Mouse (Mus musculus): ENCODE results near the gene Trabd2b. TPM values are rescaled to one million over a fixed set of nuclear protein-coding genes. Genes with fewer than 3 reads are reported as not detected.

The Trabd2b gene
- total and polyA plus RNA-seq, 2 experiments from 2014 or later: 0.63 to 0.71 TPM

DNA sequence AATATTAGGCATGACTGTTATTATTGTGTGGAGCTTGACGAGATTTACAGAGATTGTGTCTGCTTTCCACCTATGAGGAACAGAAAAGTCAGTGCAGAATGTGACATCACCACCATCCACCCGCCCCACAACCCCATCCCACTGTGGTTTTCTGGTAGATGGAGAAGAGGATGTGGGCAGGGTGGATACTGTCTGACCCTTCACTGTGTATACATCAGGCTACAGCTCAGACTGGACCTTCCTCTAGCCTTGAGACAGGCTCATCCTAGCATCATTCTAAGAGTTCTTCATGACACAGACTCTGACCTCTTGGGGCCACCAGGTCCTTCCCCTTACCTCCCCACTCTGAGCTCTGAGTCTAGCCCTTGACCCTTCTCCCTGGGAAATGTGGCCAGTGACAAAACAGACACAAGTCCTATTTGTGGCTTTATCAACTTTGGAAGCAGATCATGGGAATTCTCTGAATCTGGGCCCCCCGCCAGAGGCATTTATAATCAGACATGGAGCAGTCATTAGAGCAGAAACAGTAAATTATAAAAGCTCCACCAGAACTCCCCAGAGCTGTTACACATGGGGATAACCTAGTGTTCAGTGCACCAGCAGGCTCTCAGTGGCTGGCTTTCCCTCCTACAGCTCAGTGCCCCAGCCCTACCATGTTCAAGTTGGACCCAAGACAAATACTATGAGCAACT, 48.1 kb downstream of the Trabd2b start:
- H3K27me3 ChIP-seq (ENCODE audit: insufficient read depth, low read length): no peaks in the 10 kb centered on the region
- 0 out of 2 replicates have a peak, but pooled peaks have one; percentile 18 for ATAC-seq
- no peaks in the 10 kb centered on the region for H3K9me3 ChIP-seq (ENCODE audit: low read length)
- no peak for TF ChIP-seq CTCF (IDR thresholded peaks at IDR 0.05; ENCODE audit: low read depth)
- WGBS: 88% methylated on average over 3 of the region's 3 CpGs
- H3K4me1 ChIP-seq (ENCODE audit: insufficient read depth): no peaks in the 10 kb centered on the region
- DNase-seq: no peak
- H3K9ac ChIP-seq: no peak overlapping the region
- H3K4me2 ChIP-seq (ENCODE audit: low read depth): no peak overlapping the region
- H3K4me3 ChIP-seq (ENCODE audit: low read depth, low read length): no peak overlapping the region
- no peaks in the 10 kb centered on the region for H3K36me3 ChIP-seq (ENCODE audit: insufficient read depth)
- no peak overlapping the region for H3K27ac ChIP-seq (ENCODE audit: low read depth, low read length)

- TF ChIP-seq CTCF (IDR thresholded peaks at IDR 0.05; ENCODE audit: low read depth): no peak
- ATAC-seq (no peak), DNase-seq (no peak)
- WGBS: 91% methylated on average over 2 of the region's 2 CpGs
- no peaks in the 10 kb centered on the region for H3K27me3 ChIP-seq (ENCODE audit: insufficient read depth, low read length)
- no peak overlapping the region for H3K9ac ChIP-seq
- no peaks in the 10 kb centered on the region for H3K9me3 ChIP-seq (ENCODE audit: low read length)
- H3K4me1 ChIP-seq (ENCODE audit: insufficient read depth): no peaks in the 10 kb centered on the region
- no peak overlapping the region for H3K27ac ChIP-seq (ENCODE audit: low read depth, low read length)
- H3K4me2 ChIP-seq (ENCODE audit: low read depth): no peak overlapping the region
- no peaks in the 10 kb centered on the region for H3K36me3 ChIP-seq (ENCODE audit: insufficient read depth)
- no peak overlapping the region for H3K4me3 ChIP-seq (ENCODE audit: low read depth, low read length)
Observed at GRCm38 (mm10) chr4:114457111-114457510, 50.6 kb downstream of the Trabd2b start.

DNA sequence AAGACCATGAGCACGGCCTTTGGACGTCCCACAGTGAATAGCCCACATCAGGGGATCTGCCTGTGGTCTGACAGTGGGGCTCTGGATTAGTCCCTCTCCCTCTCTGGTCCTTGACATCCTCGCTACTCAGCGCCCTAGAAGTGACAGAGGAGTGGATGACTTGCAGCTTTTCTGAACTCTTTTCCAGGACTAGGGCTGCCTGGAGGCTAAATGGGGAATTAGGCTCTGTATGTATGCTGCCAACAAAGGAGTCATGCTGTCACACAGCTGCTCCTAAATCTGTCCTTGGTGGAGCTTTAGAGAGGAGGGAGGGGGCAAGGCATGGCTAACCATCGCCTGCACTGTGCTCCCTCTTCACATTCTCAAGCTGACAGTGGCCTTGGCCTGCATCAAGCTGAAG, 53.1 kb downstream of the Trabd2b start:
- WGBS: 17% methylated on average over 5 of the region's 5 CpGs
- no peaks in the 10 kb centered on the region for H3K9me3 ChIP-seq (ENCODE audit: low read length)
- H3K9ac ChIP-seq: no peak overlapping the region
- no peak for TF ChIP-seq CTCF (IDR thresholded peaks at IDR 0.05; ENCODE audit: low read depth)
- H3K36me3 ChIP-seq (ENCODE audit: insufficient read depth): no peaks in the 10 kb centered on the region
- H3K4me2 ChIP-seq (ENCODE audit: low read depth): no peak overlapping the region
- no peak overlapping the region for H3K4me3 ChIP-seq (ENCODE audit: low read depth, low read length)
- H3K27me3 ChIP-seq (ENCODE audit: insufficient read depth, low read length): no peaks in the 10 kb centered on the region
- ATAC-seq (peak; percentile 43), DNase-seq (no peak)
- H3K27ac ChIP-seq (ENCODE audit: low read depth, low read length): no peak overlapping the region
- no peaks in the 10 kb centered on the region for H3K4me1 ChIP-seq (ENCODE audit: insufficient read depth)

DNA sequence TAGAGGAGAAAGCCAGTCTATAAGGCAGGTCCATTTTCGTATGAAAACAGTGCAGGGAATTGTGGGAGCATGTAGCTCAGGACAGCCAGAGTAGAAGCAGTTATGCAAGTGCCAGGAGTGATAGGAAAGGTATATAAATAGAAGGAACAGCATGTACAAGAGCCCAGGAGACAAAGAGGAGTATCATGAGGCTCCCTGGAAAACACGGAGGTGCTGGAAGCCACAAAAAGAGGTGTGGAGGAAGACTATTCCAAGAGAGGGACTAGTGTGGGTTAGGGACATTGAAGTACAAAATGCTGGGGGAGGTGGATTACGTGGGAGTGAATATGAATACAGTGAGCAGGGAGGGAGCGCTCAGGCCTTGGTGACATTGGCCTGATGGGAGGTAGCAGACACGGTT, 53.9 kb downstream of the Trabd2b start:
- no peaks in the 10 kb centered on the region for H3K4me1 ChIP-seq (ENCODE audit: insufficient read depth)
- ATAC-seq (no peak), DNase-seq (no peak)
- no peak overlapping the region for H3K27ac ChIP-seq (ENCODE audit: low read depth, low read length)
- no peak overlapping the region for H3K4me3 ChIP-seq (ENCODE audit: low read depth, low read length)
- TF ChIP-seq CTCF (IDR thresholded peaks at IDR 0.05; ENCODE audit: low read depth): no peak
- no peak overlapping the region for H3K4me2 ChIP-seq (ENCODE audit: low read depth)
- H3K9me3 ChIP-seq (ENCODE audit: low read length): no peaks in the 10 kb centered on the region
- no peaks in the 10 kb centered on the region for H3K36me3 ChIP-seq (ENCODE audit: insufficient read depth)
- WGBS: 76% methylated on average over 5 of the region's 5 CpGs
- H3K9ac ChIP-seq: no peak overlapping the region
- H3K27me3 ChIP-seq (ENCODE audit: insufficient read depth, low read length): no peaks in the 10 kb centered on the region

- no peaks in the 10 kb centered on the region for H3K27me3 ChIP-seq (ENCODE audit: insufficient read depth, low read length)
- WGBS: 76% methylated on average over 5 of the region's 5 CpGs
- H3K36me3 ChIP-seq (ENCODE audit: insufficient read depth): no peaks in the 10 kb centered on the region
- H3K9ac ChIP-seq: no peak overlapping the region
- DNase-seq (no peak), ATAC-seq (peak; percentile 25; the same call in 1 of the 2 replicates)
- no peak for TF ChIP-seq CTCF (IDR thresholded peaks at IDR 0.05; ENCODE audit: low read depth)
- H3K4me2 ChIP-seq (ENCODE audit: low read depth): no peak overlapping the region
- no peaks in the 10 kb centered on the region for H3K9me3 ChIP-seq (ENCODE audit: low read length)
- H3K4me3 ChIP-seq (ENCODE audit: low read depth, low read length): no peak overlapping the region
- H3K4me1 ChIP-seq (ENCODE audit: insufficient read depth): no peaks in the 10 kb centered on the region
- H3K27ac ChIP-seq (ENCODE audit: low read depth, low read length): no peak overlapping the region
Observed at GRCm38 (mm10) chr4:114461093-114461492, 54.6 kb downstream of the Trabd2b start.

- no peak for DNase-seq
- Histone ChIP-seq H3K4me3 (ENCODE audit: low read depth, low read length) (no peak overlapping the region), H3K9ac (no peak overlapping the region), H3K9me3 (ENCODE audit: low read length) (no peaks in the 10 kb centered on the region), H3K27ac (ENCODE audit: low read depth, low read length) (no peak overlapping the region), H3K4me1 (ENCODE audit: insufficient read depth) (no peaks in the 10 kb centered on the region), H3K4me2 (ENCODE audit: low read depth) (no peak overlapping the region), H3K36me3 (ENCODE audit: insufficient read depth) (no peaks in the 10 kb centered on the region), H3K27me3 (ENCODE audit: insufficient read depth, low read length) (no peaks in the 10 kb centered on the region)
- TF ChIP-seq CTCF (IDR thresholded peaks at IDR 0.05; ENCODE audit: low read depth): no peak
- no peak for ATAC-seq
- WGBS: 43% methylated on average over 2 of the region's 2 CpGs
Observed at GRCm38 (mm10) chr4:114465641-114466040, 59.1 kb downstream of the Trabd2b start.

GRCm38 (mm10) chr4:114467371-114468094, 61.0 kb downstream of the Trabd2b start:
- 33% methylated on average over 6 of the region's 6 CpGs for WGBS
- Histone ChIP-seq H3K4me3 (ENCODE audit: low read depth, low read length) (no peak overlapping the region), H3K36me3 (ENCODE audit: insufficient read depth) (no peaks in the 10 kb centered on the region), H3K9me3 (ENCODE audit: low read length) (no peaks in the 10 kb centered on the region), H3K4me2 (ENCODE audit: low read depth) (no peak overlapping the region), H3K27me3 (ENCODE audit: insufficient read depth, low read length) (no peaks in the 10 kb centered on the region), H3K27ac (ENCODE audit: low read depth, low read length) (no peak overlapping the region), H3K4me1 (ENCODE audit: insufficient read depth) (no peaks in the 10 kb centered on the region), H3K9ac (no peak overlapping the region)
- ATAC-seq (peak; percentile 25; the same call in 1 of the 2 replicates), DNase-seq (no peak)
- TF ChIP-seq CTCF (IDR thresholded peaks at IDR 0.05; ENCODE audit: low read depth): no peak

All from forebrain, postnatal 0 days (tissue).